Mouse (Mus musculus): ENCODE measurements around the gene Pola2. TPM values are rescaled to one million over a fixed set of nuclear protein-coding genes. Genes with fewer than 3 reads are reported as not detected.

Pola2 gene
- polyA plus RNA-seq, 1 experiment from 2014 or later, result 53.8 TPM

DNA sequence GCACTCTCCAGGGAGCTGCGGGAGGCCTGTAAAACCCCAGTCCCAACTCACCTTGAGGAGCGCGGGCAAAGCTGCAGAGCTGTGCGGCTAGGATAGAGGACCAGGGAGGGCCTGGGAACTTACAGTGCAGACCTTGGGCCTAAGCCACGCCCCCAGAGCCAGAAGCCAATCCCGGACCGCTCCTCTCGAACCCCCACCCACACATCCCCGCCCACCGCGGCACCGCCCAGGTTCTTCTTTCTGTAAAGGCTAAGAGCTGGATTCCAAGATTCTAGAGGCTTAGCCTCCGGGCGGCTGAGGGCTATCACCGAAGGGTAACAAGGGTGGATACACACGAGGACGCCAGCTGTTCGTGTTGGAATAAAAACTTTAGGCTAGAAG is 39.3 kb downstream of the Pola2 start, which contains the start of gene Cdc42ep2:
TSS of gene Cdc42ep2 (minus strand) at position 104 of the 381 bp plus-strand sequence.
- peak within 1 kb of the TSS; percentile 42 for H3K9ac ChIP-seq
- H3K36me3 ChIP-seq (replicated peaks), result no peaks in the 10 kb centered on the region
- peaks cover 66% of the 10 kb centered on the region for H3K4me1 ChIP-seq (replicated peaks)
- peak within 1 kb of the TSS; percentile 87 for H3K4me2 ChIP-seq
- H3K4me3 ChIP-seq (replicated peaks), result peak within 1 kb of the TSS; percentile 58
- H3K27ac ChIP-seq (replicated peaks), result peak within 1 kb of the TSS; percentile 58
- ATAC-seq (ENCODE audit: insufficient read depth), result peak; percentile 82
- 0% methylated on average over 18 of the region's 18 CpGs for WGBS (ENCODE audit: insufficient replicate concordance)
- H3K27me3 ChIP-seq, result peaks cover 23% of the 10 kb centered on the region
- no peaks in the 10 kb centered on the region for H3K9me3 ChIP-seq (replicated peaks)

DNA sequence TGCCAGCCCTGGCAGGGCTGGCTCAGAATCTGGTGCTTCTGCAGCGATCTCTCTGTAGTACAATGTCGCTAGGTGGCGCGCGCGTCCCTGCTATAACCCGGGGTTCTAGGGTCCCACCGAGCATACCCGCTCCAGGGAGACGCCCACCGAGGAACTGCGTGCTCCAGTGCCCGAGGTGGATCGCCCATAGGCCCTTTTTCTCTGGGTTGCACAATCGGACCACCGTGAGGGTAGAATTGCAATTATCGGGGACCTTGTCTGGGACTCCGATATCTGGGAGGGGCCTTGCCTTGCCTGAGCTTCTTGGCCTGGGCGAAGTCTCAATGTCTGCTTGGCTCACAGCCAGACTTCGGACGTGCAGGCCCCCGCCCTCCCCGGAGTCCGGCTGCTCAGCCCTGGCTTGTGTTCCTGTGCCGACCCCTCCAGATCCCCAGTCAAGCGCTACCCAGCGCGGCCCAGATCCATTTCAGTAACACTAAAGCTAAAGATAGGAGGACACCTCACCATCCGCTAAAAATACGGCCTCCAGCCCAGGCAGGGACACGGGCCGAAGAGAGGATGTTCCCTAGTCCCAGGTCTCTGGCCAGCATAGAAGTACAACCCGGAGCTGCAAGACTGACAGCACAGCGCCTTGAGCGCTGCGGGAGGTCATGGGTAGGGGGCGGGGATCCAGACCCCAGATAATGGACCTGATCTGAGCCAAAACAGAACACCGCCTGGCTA is 39.9 kb downstream of the Pola2 start:
- under 1% methylated on average over 38 of the region's 38 CpGs for WGBS (ENCODE audit: insufficient replicate concordance)
- ATAC-seq (ENCODE audit: insufficient read depth), result peak; percentile 21
- peak overlapping the region; percentile 42 for H3K9ac ChIP-seq
- no peaks in the 10 kb centered on the region for H3K9me3 ChIP-seq (replicated peaks)
- no peaks in the 10 kb centered on the region for H3K36me3 ChIP-seq (replicated peaks)
- peak overlapping the region; percentile 87 for H3K4me2 ChIP-seq
- H3K27ac ChIP-seq (replicated peaks), result peak overlapping the region; percentile 58
- peaks cover 60% of the 10 kb centered on the region for H3K4me1 ChIP-seq (replicated peaks)
- peak overlapping the region; percentile 58 for H3K4me3 ChIP-seq (replicated peaks)
- peaks cover 23% of the 10 kb centered on the region for H3K27me3 ChIP-seq

- Histone ChIP-seq H3K9me3 (replicated peaks) (no peaks in the 10 kb centered on the region), H3K4me1 (replicated peaks) (peaks cover 51% of the 10 kb centered on the region), H3K36me3 (replicated peaks) (peaks cover 2% of the 10 kb centered on the region; the same call in 1 of the 2 replicates), H3K4me2 (peak overlapping the region; percentile 68), H3K27ac (replicated peaks) (peak overlapping the region; percentile 87), H3K4me3 (replicated peaks) (peak overlapping the region; percentile 24), H3K9ac (peak overlapping the region; percentile 39), H3K27me3 (peaks cover 23% of the 10 kb centered on the region)
- 73% methylated on average over 3 of the region's 3 CpGs for WGBS (ENCODE audit: insufficient replicate concordance)
- no peak for ATAC-seq (ENCODE audit: insufficient read depth)
Observed at GRCm38 (mm10) chr19:5922963-5923362, 41.0 kb downstream of the Pola2 start.

- peaks cover 51% of the 10 kb centered on the region for H3K4me1 ChIP-seq (replicated peaks)
- H3K9ac ChIP-seq, result peak overlapping the region; percentile 39
- peak overlapping the region; percentile 24 for H3K4me3 ChIP-seq (replicated peaks)
- peaks cover 22% of the 10 kb centered on the region for H3K27me3 ChIP-seq
- 18% methylated on average over 15 of the region's 15 CpGs for WGBS (ENCODE audit: insufficient replicate concordance)
- peak overlapping the region; percentile 87 for H3K27ac ChIP-seq (replicated peaks)
- H3K9me3 ChIP-seq (replicated peaks), result no peaks in the 10 kb centered on the region
- peak; percentile 80 for ATAC-seq (ENCODE audit: insufficient read depth)
- peaks cover 8% of the 10 kb centered on the region; the same call in 1 of the 2 replicates for H3K36me3 ChIP-seq (replicated peaks)
- H3K4me2 ChIP-seq, result peak overlapping the region; percentile 68
Observed at GRCm38 (mm10) chr19:5922119-5922942, 41.7 kb downstream of the Pola2 start.

DNA sequence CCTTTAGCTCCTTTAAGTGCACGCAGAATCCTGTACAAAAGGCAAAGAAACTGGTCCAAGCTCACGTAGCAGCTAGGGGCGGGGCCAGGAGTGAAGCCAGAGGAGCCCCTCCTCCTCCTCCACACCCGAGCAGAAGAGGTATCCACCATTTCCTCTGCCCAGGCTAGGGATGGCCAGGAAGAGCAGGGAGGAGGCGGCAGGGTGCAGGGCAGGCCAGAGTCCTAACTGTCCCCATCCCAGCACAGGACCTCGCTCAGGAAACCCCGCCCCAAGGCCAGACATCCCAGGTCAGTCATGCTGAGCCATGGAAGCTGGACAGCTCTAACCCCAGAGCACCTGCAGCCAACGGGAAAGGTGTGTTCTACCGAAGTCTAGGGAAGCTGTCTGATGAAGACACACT is 42.3 kb downstream of the Pola2 start:
- H3K27ac ChIP-seq (replicated peaks), result peak overlapping the region; percentile 87
- H3K4me2 ChIP-seq, result peak overlapping the region; percentile 68
- WGBS (ENCODE audit: insufficient replicate concordance), result 17% methylated on average over 9 of the region's 9 CpGs
- peaks cover 51% of the 10 kb centered on the region for H3K4me1 ChIP-seq (replicated peaks)
- peak overlapping the region; percentile 39 for H3K9ac ChIP-seq
- peaks cover 14% of the 10 kb centered on the region; the same call in 1 of the 2 replicates for H3K36me3 ChIP-seq (replicated peaks)
- peaks cover 18% of the 10 kb centered on the region for H3K27me3 ChIP-seq
- H3K4me3 ChIP-seq (replicated peaks), result peak overlapping the region; percentile 24
- no peaks in the 10 kb centered on the region for H3K9me3 ChIP-seq (replicated peaks)
- peak; percentile 8; the same call in 1 of the 2 replicates for ATAC-seq (ENCODE audit: insufficient read depth)

DNA sequence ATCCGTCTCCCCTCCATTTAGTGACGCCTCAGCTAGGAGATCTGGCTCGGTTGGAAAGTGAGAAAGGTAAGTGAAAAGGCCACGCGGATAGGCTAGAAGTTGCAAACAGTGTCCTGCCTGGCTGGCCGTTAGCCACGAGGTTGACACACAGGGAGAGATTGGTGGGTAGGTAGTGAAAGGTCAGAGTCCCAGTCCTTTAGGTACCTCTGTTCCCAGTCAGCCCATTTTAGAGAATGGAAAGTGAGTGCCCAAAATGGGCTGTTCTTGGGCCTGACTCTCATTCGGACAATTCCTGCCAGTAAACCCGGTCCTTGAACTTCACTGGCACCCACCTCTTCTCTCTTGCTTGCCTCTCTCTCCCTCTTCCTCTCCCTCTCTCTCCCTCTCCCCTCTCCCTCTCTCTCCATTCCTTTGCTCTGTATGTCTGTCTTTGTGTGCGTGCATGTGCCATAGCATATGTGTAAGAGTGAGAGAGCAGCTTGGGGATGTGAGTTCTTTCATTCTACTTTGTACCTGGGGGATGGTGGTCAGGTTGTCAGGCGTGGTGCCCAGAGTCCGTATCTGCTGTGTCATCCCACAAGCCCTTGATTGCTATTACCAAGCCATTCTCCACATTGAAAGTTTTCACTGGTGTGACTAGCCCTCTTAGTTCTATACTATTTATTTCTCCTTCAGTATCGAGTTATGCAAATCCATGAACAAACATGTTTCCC is 50.8 kb downstream of the Pola2 start, which contains the start of gene Dpf2:
TSS of gene Dpf2 (minus strand) at position 4 of the 713 bp plus-strand sequence.
- ATAC-seq (ENCODE audit: insufficient read depth), result peak; percentile 47
- Histone ChIP-seq H3K9me3 (replicated peaks) (no peaks in the 10 kb centered on the region), H3K27ac (replicated peaks) (peak within 1 kb of the TSS; percentile 84), H3K9ac (peak within 1 kb of the TSS; percentile 99), H3K4me3 (replicated peaks) (peak within 1 kb of the TSS; percentile 97), H3K4me2 (peak within 1 kb of the TSS; percentile 87), H3K4me1 (replicated peaks) (peaks cover 53% of the 10 kb centered on the region), H3K27me3 (no peaks in the 10 kb centered on the region), H3K36me3 (replicated peaks) (peaks cover 24% of the 10 kb centered on the region)
- WGBS (ENCODE audit: insufficient replicate concordance), result 4% methylated on average over 13 of the region's 13 CpGs

DNA sequence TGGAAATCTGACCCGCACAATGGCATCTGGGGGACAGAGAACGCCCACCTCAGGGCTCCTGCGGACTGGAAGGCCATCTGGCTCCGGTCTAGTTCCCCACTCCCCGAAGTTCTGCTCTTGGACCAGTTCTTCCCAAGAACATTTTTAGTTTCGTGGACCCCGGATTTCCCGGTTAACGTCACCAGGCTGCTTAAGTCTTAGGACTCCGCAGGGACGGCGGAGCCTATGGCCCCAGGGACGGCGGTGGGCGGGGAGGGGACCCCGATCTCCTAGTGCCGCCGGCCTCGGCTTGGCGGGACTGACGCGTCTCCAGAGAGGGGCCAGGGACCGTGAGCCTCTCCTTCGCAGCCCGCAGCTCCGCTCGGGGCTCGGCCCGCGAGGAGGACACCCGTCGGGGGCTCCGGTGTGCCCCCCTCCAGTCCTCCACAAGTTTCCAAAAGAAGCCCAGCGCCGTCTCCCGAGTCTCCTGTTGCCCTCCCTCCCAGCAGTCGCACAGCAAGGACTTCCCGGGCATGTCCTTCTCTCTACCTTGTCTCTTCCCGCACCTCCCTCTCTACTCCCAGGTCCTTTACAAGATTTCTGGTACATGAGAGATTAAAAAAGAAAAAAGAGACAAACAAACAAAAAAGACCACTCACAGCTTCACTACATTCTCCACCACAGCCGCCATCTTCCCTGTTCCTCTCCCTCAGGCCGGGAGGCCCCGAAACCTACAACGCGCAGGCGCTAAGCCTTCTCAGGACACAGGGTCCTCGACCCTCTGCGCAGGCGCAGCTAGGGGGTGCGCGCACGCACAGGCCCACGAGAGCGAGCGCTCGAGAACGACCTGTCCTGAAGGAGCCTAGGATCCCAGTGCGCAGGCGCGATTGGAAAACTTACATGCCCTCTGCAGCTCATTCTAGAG is 51.6 kb downstream of the Pola2 start:
- Histone ChIP-seq H3K9ac (peak overlapping the region; percentile 99), H3K4me3 (replicated peaks) (peak overlapping the region; percentile 97), H3K36me3 (replicated peaks) (peaks cover 19% of the 10 kb centered on the region), H3K27ac (replicated peaks) (peak overlapping the region; percentile 84), H3K9me3 (replicated peaks) (no peaks in the 10 kb centered on the region), H3K4me2 (peak overlapping the region; percentile 87), H3K4me1 (replicated peaks) (peaks cover 55% of the 10 kb centered on the region), H3K27me3 (no peaks in the 10 kb centered on the region)
- peak; percentile 98 for ATAC-seq (ENCODE audit: insufficient read depth)
- under 1% methylated on average over 59 of the region's 59 CpGs for WGBS (ENCODE audit: insufficient replicate concordance)

DNA sequence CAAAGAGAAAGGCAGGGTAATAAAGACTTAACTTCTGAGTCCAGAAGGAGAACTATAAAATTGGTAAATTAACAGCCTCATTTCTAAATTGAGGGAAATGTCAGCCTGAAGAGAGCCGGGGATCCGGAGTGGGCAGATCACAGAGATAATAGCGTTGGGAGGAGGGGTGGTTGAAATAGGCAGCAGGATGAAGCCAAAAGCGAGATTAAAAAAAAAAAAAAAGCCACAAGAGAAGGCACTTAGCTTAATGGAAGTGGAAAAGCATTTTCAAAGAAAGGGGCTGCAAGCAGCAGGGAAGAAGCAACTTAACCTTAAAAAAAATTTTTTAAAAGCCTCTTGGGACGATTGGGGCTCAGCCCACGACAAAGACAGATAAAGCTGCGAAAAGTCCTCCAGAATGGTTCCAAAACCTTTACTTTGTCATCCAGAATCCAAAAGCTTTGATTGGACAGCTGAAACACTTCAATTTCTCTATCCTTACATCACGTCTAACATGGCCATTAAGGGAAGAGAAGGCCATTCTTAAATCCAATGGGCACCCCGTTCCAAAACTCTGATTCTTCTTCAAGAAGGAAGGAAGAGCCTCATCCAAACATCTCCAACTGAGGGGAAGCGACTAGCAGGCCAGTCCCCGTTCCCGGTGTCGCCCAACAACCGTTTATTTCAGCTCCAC is 52.4 kb downstream of the Pola2 start:
- H3K27me3 ChIP-seq, result no peaks in the 10 kb centered on the region
- peak overlapping the region; percentile 97 for H3K4me3 ChIP-seq (replicated peaks)
- H3K9me3 ChIP-seq (replicated peaks), result no peaks in the 10 kb centered on the region
- 0% methylated on average over 14 of the region's 14 CpGs for WGBS (ENCODE audit: insufficient replicate concordance)
- peak overlapping the region; percentile 87 for H3K4me2 ChIP-seq
- peak overlapping the region; percentile 99 for H3K9ac ChIP-seq
- peaks cover 21% of the 10 kb centered on the region for H3K36me3 ChIP-seq (replicated peaks)
- no peak for ATAC-seq (ENCODE audit: insufficient read depth)
- H3K27ac ChIP-seq (replicated peaks), result peak overlapping the region; percentile 84
- peaks cover 56% of the 10 kb centered on the region for H3K4me1 ChIP-seq (replicated peaks)

GRCm38 (mm10) chr19:5910221-5910620 is 53.8 kb downstream of the Pola2 start:
- peaks cover 30% of the 10 kb centered on the region for H3K36me3 ChIP-seq (replicated peaks)
- no peaks in the 10 kb centered on the region for H3K9me3 ChIP-seq (replicated peaks)
- H3K4me3 ChIP-seq (replicated peaks), result 0 out of 2 replicates have a peak overlapping the region, but pooled peaks have one; percentile 2
- H3K27me3 ChIP-seq, result no peaks in the 10 kb centered on the region
- peak overlapping the region; percentile 46 for H3K4me2 ChIP-seq
- no peak overlapping the region; the same call in 1 of the 2 replicates for H3K27ac ChIP-seq (replicated peaks)
- peak overlapping the region; percentile 16; the same call in 1 of the 2 replicates for H3K9ac ChIP-seq
- ATAC-seq (ENCODE audit: insufficient read depth), result no peak
- 62% methylated on average over 6 of the region's 6 CpGs for WGBS (ENCODE audit: insufficient replicate concordance)
- H3K4me1 ChIP-seq (replicated peaks), result peaks cover 54% of the 10 kb centered on the region
